Mouse (Mus musculus): Measurements from ENCODE around the gene Sgsh.

DNA sequence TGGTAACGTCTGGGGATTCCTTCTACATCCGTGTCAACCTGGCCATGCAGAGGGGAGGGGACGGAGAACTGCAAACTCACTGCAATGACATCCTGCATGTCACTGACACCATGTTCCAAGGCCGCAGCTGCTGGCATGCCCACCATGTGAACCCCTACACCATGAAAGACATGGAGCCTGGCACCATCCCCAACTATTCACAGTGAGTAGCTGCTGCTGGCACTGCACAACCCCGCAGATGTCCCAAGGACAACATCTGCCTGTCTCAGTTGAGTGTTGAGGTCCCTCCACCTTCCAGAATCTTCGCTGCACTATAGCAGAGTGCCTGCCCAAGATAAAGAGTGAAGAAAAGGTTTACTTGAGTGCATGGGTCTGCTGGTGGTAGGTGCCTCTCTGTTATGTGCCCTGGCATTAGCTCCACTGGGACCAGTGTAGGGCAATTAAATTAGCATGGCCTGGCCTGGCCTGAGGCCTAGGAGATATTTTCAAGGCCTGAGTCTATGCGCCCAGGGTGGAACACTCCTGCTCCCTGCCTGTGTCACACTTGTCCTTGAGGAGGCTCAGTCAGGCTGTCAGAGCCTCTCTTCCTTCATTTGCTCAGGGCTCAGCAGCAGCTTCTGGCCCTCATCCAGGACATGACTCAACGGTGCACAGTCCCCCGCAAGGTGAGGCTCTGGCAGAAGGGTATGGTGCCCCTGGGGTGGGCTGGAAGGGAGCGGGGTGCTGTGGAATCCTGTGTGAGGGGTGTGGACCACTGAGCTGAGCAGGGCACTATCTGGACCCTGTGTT lies 16.9 kb downstream of the Sgsh start:
- TF ChIP-seq MYOD1 (IDR thresholded peaks at IDR 0.05; ENCODE audit: control insufficient read depth in 1 of 3, insufficient read length in 2 of 3, low read depth in 2 of 3) (no peak), POLR2A (IDR thresholded peaks at IDR 0.05; ENCODE audit: insufficient read length, low read depth) (no peak)

Measured in myocyte (in vitro differentiated cells).